Mouse (Mus musculus) liver, embryonic 16.5 days (tissue): ENCODE measurements at regions not wholly inside any gene's neighbourhood (a gene's known extent, or its start where the extent isn't known, plus 50 kb on each side); places are given as distances from the start of the nearest gene placed in this dataset.

Experiments
- ATAC-seq: fragments of 200-750 bp; cut with Nextera tagmentation; 2 replicates; pipeline ENCODE4 v1.8.0; 2017; ENCODE audit warnings: low read depth, mild to moderate bottlenecking, moderate number of reproducible peaks, moderate library complexity
- H3K27ac ChIP-seq: fragments of 300-500 bp; sonication (generic); 2 replicates; pipeline ENCODE4 v1.5.1; 2014; ENCODE audit warnings: mild to moderate bottlenecking, low read length
- H3K27me3 ChIP-seq: fragments of 300-500 bp; sonication (generic); 2 replicates; pipeline ENCODE4 v1.6.1; 2014; ENCODE audit warnings: low read depth, low read length, mixed read lengths; ENCODE audit not compliant: control insufficient read depth, insufficient read depth
- H3K36me3 ChIP-seq: fragments of 300-500 bp; sonication (generic); 2 replicates; pipeline ENCODE4 v1.6.1; 2014; ENCODE audit warnings: mild to moderate bottlenecking; ENCODE audit not compliant: control insufficient read depth, insufficient read depth
- H3K4me1 ChIP-seq: fragments of 300-500 bp; sonication (generic); 2 replicates; pipeline ENCODE4 v1.6.1; 2014; ENCODE audit warnings: low read depth, low read length, mixed read lengths; ENCODE audit not compliant: control insufficient read depth
- H3K4me2 ChIP-seq: fragments of 300-500 bp; sonication (generic); 2 replicates; pipeline ENCODE4 v1.6.1; 2014; ENCODE audit warnings: low read depth, low read length, mixed read lengths
- H3K4me3 ChIP-seq: fragments of 300-500 bp; sonication (generic); 2 replicates; pipeline ENCODE4 v1.5.1; 2014; ENCODE audit warnings: low read depth, mild to moderate bottlenecking, low read length
- H3K9ac ChIP-seq: fragments of 300-500 bp; sonication (generic); 2 replicates; pipeline ENCODE4 v1.6.1; 2014; ENCODE audit warnings: low read depth, low read length
- H3K9me3 ChIP-seq: fragments of 300-500 bp; sonication (generic); replicated peaks from 2 replicates; pipeline ENCODE4 v1.6.1; 2016; ENCODE audit warnings: low read length; ENCODE audit not compliant: control insufficient read depth
- WGBS: fragments of 180-500 bp; shearing (Covaris S2); extraction: QIAGEN DNeasy Blood & Tissue Kit; methylation state at CpG from one replicate; pipeline ENCODE4 v1.1.7; 2014; ENCODE audit not compliant: insufficient replicate concordance; 5-methylcytosine and 5-hydroxymethylcytosine counted together

DNA sequence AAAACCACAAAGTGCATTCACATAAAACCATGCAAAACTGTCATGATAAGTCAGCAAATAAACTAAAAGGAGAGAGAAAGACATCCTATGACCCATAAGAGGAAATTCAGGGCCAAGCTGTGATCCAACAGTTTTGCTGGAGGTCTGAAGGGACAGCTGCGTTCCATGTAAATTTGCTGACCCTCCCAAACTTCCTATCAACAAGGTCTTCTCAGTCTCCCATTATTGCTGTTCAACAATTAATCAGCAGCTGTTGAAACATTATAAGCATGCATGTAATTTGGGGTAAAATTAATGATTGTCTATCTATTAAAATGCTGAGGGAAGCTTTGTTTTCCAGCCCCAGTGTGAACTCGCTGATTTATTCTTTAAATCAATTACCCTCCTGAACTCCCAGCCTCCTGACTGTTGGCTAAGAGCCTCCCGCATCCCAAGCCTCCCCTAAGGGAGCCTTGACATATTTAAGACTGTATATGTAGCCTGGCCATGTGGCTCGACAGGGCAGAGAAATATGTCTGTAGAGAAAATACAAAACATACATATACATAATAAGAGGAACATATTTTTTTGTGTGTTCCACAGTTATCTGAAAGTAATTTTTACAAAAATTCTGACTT lies 478.3 kb downstream of the Efnb2 start:
- no peak overlapping the region for H3K27ac ChIP-seq
- H3K9ac ChIP-seq: no peak overlapping the region
- 55% methylated on average over 4 of the region's 4 CpGs for WGBS
- H3K9me3 ChIP-seq: no peaks in the 10 kb centered on the region
- no peaks in the 10 kb centered on the region for H3K27me3 ChIP-seq
- no peaks in the 10 kb centered on the region for H3K4me1 ChIP-seq
- H3K4me2 ChIP-seq: no peak overlapping the region
- no peak overlapping the region for H3K4me3 ChIP-seq
- ATAC-seq: no peak
- H3K36me3 ChIP-seq: no peaks in the 10 kb centered on the region

GRCm38 (mm10) chr8:8182108-8182507 lies 478.9 kb downstream of the Efnb2 start:
- ATAC-seq: no peak
- no peaks in the 10 kb centered on the region for H3K27me3 ChIP-seq
- 46% methylated on average over 2 of the region's 2 CpGs for WGBS
- no peak overlapping the region for H3K4me2 ChIP-seq
- H3K9ac ChIP-seq: no peak overlapping the region
- H3K4me1 ChIP-seq: no peaks in the 10 kb centered on the region
- H3K9me3 ChIP-seq: no peaks in the 10 kb centered on the region
- no peak overlapping the region for H3K4me3 ChIP-seq
- no peaks in the 10 kb centered on the region for H3K36me3 ChIP-seq
- no peak overlapping the region for H3K27ac ChIP-seq

- Histone ChIP-seq H3K36me3 (no peaks in the 10 kb centered on the region), H3K9me3 (no peaks in the 10 kb centered on the region), H3K4me2 (no peak overlapping the region), H3K4me1 (no peaks in the 10 kb centered on the region), H3K9ac (no peak overlapping the region), H3K4me3 (no peak overlapping the region), H3K27me3 (no peaks in the 10 kb centered on the region), H3K27ac (no peak overlapping the region)
- no peak for ATAC-seq
- 39% methylated on average over 2 of the region's 2 CpGs for WGBS
Measured at GRCm38 (mm10) chr8:8174286-8174685, 486.8 kb downstream of the Efnb2 start.

DNA sequence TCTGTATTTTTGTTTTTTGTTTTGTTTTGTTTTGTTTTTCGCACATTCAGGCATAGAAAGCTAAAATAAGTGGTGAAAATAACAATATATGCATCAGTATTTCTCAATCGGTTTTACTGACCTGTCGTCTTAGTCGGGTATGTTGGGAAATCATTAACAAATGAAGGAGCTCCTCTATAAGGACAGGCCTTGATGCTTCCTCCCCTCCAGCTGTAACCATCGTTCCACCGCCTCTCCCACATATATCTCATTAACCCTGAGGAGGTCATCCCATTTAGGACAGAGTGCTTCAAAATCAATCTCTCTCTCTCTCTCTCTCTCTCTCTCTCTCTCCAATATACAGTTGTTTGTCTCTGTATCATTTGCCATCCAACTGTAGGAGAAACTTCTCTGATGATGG lies 492.4 kb downstream of the Efnb2 start:
- H3K36me3 ChIP-seq: no peaks in the 10 kb centered on the region
- no peak for ATAC-seq
- no peaks in the 10 kb centered on the region for H3K9me3 ChIP-seq
- H3K4me3 ChIP-seq: no peak overlapping the region
- no peaks in the 10 kb centered on the region for H3K27me3 ChIP-seq
- 62% methylated on average over 6 of the region's 6 CpGs for WGBS
- no peak overlapping the region for H3K27ac ChIP-seq
- no peak overlapping the region for H3K9ac ChIP-seq
- H3K4me1 ChIP-seq: no peaks in the 10 kb centered on the region
- H3K4me2 ChIP-seq: no peak overlapping the region

- Histone ChIP-seq H3K9ac (no peak overlapping the region), H3K9me3 (no peaks in the 10 kb centered on the region), H3K4me2 (no peak overlapping the region), H3K4me3 (no peak overlapping the region), H3K27ac (no peak overlapping the region), H3K36me3 (no peaks in the 10 kb centered on the region), H3K27me3 (no peaks in the 10 kb centered on the region), H3K4me1 (no peaks in the 10 kb centered on the region)
- WGBS: 74% methylated on average over 11 of the region's 11 CpGs
- no peak for ATAC-seq
Measured at GRCm38 (mm10) chr8:8168250-8168649, 492.8 kb downstream of the Efnb2 start.

DNA sequence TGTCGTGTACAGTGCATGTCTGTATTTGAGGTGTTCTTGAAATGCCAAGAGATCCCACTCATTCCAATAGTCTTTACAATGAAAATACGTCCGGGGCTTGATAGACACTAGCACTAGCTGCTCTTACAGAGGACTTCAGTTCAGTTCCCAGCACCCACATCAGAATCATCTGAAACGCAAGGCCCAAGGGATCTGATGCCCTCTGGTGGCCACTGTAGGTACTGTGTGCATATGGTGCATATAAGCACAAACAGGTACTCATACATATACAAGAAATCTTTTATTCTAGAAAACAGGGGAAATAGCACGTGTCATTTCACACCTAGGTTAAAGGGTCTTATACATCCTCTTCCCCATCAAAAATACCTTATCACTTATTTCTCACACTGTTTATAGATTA lies 513.5 kb downstream of the Efnb2 start:
- ATAC-seq: no peak
- H3K9ac ChIP-seq: no peak overlapping the region
- no peaks in the 10 kb centered on the region for H3K36me3 ChIP-seq
- H3K27ac ChIP-seq: no peak overlapping the region
- no peak overlapping the region for H3K4me2 ChIP-seq
- no peaks in the 10 kb centered on the region for H3K4me1 ChIP-seq
- WGBS: 63% methylated on average over 5 of the region's 5 CpGs
- no peak overlapping the region for H3K4me3 ChIP-seq
- H3K9me3 ChIP-seq: no peaks in the 10 kb centered on the region
- H3K27me3 ChIP-seq: no peaks in the 10 kb centered on the region

DNA sequence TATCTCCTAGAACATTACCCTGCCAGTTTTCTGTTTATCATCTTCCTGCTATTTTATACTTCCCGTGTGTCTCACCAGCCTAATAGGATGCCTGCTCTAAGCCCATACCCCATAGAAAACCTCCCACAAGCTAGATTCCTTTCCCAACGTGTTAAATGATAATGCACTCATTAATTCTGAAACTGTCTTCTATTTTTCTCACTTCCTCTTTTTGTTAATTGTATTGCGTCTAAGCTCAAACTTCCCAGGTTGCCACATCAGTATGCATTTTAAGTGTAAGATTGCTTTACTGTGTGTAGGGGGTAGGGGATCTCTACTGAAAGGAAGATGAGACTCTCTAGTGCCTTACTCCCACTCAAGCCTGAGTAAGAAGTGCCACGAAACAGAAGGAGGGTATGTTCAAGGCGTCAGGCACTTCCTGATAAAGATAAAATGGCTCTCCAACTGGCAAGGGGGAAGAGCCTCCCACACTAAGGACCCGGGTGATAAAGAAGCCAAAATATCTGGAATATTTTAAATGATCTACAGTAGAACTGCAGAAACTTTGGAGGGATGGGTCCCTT lies 518.0 kb downstream of the Efnb2 start:
- H3K27ac ChIP-seq: no peak overlapping the region
- no peaks in the 10 kb centered on the region for H3K4me1 ChIP-seq
- H3K36me3 ChIP-seq: no peaks in the 10 kb centered on the region
- no peak overlapping the region for H3K4me3 ChIP-seq
- H3K27me3 ChIP-seq: no peaks in the 10 kb centered on the region
- no peaks in the 10 kb centered on the region for H3K9me3 ChIP-seq
- no peak for ATAC-seq
- 13% methylated on average over 6 of the region's 6 CpGs for WGBS
- H3K9ac ChIP-seq: no peak overlapping the region
- no peak overlapping the region for H3K4me2 ChIP-seq

DNA sequence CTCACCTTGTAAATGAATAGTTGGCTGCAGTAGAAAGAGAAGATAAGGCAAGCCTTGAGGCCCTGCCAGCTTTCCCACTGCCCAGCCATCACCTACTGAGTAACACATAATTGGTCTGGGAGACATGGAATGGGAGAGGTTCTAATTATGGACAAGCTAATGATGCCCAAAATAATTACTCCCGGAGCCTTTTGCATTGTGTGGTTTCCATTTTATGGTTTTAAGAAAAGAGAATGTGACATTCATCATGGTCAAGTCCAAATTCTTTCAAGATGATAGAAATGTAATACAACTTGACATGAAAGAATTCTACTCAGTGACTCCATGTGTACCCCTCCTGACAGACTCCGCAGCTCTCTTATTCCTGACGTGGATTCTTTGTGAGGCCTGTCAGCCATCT lies 518.6 kb downstream of the Efnb2 start:
- Histone ChIP-seq H3K36me3 (no peaks in the 10 kb centered on the region), H3K4me3 (no peak overlapping the region), H3K9ac (no peak overlapping the region), H3K4me1 (no peaks in the 10 kb centered on the region), H3K4me2 (no peak overlapping the region), H3K27me3 (no peaks in the 10 kb centered on the region), H3K9me3 (no peaks in the 10 kb centered on the region), H3K27ac (no peak overlapping the region)
- 59% methylated on average over 3 of the region's 3 CpGs for WGBS
- no peak for ATAC-seq

- no peaks in the 10 kb centered on the region for H3K4me1 ChIP-seq
- H3K9ac ChIP-seq: no peak overlapping the region
- no peaks in the 10 kb centered on the region for H3K36me3 ChIP-seq
- no peaks in the 10 kb centered on the region for H3K27me3 ChIP-seq
- ATAC-seq: no peak
- 55% methylated on average over 3 of the region's 3 CpGs for WGBS
- H3K9me3 ChIP-seq: no peaks in the 10 kb centered on the region
- H3K27ac ChIP-seq: no peak overlapping the region
- no peak overlapping the region for H3K4me3 ChIP-seq
- H3K4me2 ChIP-seq: no peak overlapping the region
Measured at GRCm38 (mm10) chr8:8139720-8140119, 521.3 kb downstream of the Efnb2 start.
